Mouse (Mus musculus) gastrocnemius, adult 18-20 months (tissue): ENCODE results near the gene Sco2. TPM values are rescaled to one million over a fixed set of nuclear protein-coding genes. Genes with fewer than 3 reads are reported as not detected.

ENCODE experiments used
- DNase-seq: peaks from one replicate; pipeline ENCODE4 v3.0.0; 2021; ENCODE audit warnings: low spot score
- total RNA-seq, 2 experiments: library from RNA; stranded (reverse); gene quantifications; 2 replicates each; pipeline ENCODE4 v1.2.3; 2021

Sco2 gene
- total RNA-seq, 2 experiments from 2014 or later = 12.4 to 13.9 TPM

DNA sequence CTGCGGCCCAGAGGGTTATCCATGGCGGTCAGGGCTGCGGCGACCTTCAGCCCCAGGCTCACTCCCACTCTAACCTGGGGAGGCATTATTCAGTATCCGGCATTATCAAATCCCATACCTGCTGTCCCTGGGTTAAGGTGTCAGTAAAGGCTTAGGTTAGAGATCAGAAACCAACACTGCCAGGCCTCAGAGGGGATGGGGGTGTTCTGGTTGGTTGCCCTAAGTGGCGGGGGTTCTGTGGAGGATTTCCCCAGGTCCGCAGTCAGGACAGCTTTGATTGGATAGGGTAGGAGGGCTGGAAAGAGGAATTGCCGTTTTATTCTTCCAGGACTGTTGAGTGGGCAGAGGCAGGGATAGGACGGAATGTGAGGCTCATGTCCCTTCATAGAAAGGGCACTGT, 694 bp upstream of the Sco2 start:
- no peak for DNase-seq

DNA sequence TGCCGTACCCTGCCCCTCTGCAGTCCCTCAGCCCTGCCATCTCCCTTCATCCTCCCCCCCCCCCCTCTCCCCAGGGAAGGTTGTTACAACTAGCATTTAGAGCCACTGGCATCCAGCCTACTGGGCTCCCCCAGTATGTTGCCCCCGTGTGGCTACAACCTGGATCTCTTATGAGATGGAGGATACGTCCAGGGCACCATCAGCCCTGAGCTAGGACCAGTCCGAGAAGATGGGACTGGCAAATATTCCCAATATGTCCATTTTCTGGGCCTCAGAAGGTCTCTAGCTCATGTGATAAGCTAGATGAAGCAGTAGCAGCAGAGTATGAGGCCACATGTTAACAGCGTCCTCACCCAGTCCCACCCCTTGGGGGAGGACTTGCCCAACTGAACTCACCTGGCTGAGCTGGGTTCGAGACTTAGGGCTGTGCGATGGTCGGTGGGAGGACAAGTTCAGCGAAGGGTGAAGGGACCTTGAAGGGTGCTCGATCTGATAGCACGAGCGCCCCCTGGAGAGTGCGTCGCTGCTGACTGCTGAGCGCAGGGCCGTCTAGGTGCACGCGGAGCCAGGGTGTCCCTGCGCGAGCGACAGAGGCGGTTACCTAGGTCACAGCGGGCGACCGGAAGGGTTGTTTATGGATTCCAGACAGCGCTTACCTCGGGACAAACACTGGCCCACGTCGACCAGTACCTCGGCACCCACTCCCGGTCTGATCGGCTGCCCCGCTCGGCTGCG, 452 bp downstream of the Sco2 start:
- peak; percentile 81 for DNase-seq

DNA sequence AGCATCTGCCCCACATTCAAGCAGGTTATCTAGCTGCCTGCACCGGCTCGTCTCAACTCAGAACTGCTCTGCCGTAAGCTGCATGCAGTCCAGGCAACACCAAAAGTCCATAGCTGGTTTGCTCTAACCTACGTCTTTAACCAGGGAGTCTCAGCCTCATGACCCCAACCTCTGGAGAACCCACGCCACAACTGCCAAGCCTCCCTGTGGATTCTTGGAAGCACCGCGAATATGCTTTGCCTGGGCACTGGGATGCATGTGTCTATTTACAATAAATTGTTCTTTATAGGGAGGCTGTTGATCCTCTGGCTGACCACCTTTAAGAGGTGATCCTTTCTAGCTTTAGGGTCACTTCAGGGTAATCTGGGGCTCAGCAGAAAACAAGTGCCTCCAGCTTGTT, 1.1 kb downstream of the Sco2 start:
- no peak for DNase-seq

DNA sequence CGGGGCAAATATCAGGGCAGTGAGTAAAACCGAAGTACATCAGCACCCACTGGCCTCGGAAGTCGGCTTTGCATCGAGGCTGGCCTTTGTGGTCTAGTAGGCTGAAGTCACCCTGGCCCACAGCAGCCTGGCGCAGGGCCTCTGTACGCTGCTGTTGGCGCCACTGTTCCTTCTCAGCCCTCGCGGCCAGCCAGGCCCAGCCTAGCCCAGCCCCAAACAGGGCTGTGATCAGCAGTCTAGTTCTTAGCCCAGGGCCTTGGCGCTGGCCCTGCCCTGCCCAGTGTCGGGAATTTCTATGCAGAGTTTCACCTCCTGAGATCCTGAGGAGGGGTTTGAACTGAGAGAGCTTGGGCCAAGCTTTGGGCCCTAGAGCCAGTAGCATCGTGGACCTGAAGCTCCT, 1.6 kb downstream of the Sco2 start:
- DNase-seq = no peak

DNA sequence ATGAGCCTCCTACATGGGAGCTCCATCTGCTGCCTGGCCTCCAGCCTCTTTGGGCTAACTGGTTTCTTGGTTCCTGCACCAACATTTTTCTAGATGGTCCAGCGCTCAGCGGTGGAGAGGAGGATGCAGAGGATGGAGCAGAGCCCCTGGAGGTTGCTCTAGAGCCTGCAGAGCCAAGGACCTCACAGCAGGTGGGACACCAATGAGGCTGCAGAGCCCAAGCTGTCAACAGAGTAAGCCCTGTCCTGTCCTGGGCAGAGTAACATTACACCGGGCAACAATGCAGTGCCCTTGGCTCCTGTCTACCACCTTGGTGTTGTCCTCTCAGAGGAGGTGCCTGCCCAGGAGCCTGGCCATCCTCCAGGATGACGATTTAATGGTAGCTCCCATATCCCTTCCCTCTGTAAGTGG, 8.5 kb downstream of the Sco2 start:
- DNase-seq = no peak

DNA sequence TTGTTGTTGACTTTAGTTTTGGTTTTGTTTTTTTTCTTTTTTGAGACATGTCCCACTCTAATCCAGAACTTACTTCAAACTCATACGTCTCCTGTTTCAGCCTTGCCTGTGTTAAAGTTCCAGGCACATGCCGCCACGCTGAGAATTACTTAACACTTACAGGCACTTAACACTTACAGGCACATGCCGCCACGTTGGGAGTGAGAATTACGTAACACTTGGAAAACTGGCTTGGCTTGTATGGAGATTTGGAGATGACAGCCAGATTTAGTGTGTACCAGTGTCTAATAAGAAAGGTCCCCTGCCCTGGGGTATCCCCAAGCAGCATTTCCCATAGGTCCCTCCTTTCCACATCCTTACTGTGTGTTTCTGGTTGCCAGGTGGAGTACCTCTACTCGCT, 10.6 kb downstream of the Sco2 start:
- DNase-seq = no peak

DNA sequence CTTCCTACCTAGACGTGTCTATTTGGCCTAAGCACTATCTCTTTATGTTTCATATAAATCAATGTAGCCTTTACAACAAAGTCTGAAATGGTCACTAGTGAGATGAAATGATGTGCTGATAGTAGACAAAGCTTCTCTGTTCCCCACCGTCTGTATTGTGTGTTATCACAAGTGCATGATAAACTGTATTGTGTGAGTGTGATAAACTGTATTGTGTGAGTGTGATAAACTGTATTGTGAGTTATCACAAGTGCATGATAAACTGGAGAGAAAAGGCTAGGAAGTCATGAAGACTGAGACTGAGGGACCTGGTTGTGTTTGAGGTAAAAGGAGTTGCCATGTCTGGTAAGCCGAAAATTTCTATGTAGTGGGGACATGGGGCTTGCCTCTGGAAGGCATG, 14.9 kb downstream of the Sco2 start:
- no peak for DNase-seq

DNA sequence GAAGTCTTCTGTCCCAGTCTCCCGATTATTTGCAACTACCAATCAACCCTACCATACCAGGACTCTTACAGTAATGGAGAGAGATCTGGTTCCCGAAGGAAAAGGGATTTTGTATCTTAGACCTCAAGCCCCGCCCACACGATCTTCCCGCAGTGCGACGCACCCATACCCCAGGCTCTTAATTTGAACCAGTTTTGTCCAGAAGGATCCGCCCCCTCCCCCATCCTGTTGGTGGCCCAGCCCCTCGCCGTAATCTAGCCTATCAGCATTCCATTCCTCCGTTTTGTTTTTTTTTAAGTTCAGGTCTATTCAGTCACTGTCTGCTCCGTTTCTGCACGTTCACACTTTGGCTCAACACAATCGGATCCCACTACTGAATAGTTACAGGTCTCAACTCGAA, 17.3 kb downstream of the Sco2 start:
- no peak for DNase-seq

DNA sequence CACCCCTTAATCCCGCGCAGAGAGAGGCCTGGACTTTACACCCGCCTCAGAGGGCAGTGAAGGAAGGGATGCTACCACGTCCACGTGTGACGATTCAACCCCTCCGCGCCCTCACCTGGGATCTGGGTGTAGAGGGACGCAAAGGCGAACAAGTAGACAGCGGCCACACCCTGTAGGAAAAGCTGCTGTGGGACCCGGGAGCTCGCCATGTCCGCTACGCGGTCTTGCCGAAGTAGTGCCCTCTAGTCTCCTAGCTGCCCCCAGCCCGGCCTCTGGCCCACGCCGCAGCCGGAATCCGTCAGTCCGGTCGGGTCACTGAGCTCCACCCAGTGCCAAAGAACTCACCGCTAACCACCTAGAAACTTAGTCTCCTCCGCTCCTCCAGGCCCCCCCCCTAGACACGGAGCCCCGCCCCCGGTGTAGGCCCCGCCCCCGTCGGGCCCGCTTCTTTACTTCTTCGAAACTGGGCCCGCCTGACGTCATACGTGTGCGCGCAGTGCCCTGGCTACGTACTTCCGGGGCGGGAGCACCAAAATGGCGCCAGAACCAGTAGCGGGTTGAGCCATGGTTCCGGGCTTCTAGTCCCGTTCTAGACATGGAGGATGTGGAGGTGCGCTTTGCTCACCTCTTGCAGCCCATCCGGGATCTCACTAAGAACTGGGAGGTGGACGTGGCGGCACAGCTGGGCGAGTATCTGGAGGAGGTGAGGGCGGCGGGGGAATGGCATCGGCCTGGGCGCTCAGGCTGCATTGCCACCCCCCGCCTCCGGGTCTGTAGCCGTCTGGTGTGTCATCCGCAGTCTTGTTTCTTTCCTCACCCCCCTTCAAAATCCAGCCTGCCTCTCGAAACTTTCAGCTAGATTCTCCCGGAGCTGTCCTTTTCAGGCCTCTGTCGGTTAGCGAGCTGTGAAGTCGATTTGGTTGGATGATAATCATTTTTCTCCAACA, 18.1 kb downstream of the Sco2 start, which contains the start of the genes Lmf2 and Ncaph2:
Gene Lmf2 (minus strand): TSS at position 419 of the 947 bp plus-strand sequence.
Gene Ncaph2 (plus strand): TSS at position 479 of the 947 bp plus-strand sequence.
- DNase-seq = peak; percentile 96

DNA sequence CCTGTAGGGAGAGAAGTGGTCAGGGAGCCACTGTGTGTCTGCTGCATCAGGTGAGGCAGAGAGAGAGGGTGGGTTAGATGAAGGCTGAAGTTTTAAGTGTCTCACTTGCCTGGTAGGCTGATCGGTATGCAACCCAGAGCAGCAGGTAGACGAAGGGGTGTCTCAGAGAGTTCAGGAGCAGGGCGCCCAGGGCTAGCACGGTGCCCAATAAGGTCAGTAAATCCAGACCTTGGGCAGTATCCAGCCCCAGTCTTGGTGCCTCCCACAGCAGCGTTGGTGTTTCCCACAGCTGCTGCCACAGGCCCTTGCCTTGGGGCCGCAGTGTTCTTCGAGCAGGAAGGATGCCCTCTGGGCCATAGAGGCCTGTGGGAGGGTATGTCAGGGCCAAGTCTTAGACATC, 19.2 kb downstream of the Sco2 start:
- no peak for DNase-seq

DNA sequence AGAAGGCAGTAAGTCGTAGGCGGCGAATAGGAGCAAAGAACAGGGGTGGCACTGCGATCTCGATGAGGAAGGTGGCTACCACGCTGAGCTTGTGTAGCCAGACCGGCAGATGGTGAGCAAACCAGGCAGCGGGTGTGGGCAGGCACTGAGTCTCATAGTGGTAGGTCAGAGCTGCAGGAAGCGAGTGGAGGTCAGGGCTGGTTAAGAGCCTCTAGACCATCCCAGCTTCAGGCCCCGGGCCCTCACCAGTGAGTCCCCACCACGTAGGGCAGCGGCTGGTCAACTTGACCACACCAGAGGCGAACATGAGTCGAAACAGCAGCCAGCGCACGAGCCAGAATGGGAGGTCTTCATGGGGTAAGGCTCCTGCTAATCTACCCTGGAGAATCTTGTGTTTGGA, 19.8 kb downstream of the Sco2 start:
- DNase-seq = no peak

DNA sequence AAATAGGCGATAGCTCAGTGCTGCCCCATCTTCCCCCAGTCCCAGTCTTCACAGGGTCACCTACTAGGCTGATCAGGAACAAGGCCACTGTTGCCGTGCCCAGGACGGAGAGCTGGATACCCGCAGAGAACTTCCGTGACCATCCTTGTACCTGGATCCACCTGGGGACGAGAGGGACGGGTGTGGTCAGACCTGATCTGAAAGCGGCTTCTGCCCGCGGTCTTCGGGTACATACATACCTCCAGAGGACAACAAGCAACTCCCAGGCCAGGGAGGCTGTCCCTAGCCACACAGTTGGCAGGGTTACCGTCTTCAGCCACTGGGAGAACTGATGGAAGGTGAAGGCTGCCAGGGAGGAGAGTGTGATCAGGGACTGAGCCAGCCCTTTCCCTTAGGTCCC, 20.9 kb downstream of the Sco2 start:
- no peak for DNase-seq

DNA sequence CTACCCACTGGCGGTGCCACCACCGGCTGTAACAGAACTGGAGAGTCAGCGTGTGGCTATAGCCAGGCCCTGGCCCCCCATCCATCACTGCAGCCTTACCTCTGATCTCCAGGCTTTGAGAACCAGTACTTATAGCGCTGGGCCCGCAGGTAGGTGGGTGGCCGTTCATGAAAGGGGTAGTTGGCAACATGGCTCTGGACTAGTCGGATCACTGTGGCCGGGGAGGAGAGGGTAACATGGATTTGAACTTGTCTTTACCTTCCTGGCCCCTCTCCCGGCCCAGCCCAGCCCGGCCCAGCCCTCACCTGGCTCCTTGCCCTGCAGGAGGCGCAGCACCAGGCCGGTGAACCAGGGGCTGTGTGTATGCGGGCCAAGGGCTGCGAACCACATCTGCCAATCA, 21.6 kb downstream of the Sco2 start:
- DNase-seq = no peak

DNA sequence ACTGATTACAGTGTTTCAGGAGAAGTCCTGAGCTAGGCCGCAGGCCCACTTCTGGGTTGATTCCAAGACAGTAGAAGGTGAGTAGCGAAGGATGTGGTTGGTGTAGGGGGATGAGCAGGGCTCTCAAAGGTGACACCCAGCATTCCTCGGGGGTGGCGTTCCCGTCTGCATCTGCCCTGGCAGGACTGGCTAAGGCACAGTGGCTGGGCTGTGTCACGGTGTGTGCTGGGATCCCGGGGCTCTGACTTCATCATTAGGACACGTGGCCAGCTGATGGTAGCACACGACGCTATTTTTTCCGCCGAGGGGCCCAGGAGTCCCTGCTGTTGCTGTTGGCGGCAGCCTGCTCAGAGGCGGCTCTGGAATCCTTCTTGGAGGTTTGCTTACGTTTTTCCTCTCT, 22.3 kb downstream of the Sco2 start:
- no peak for DNase-seq

DNA sequence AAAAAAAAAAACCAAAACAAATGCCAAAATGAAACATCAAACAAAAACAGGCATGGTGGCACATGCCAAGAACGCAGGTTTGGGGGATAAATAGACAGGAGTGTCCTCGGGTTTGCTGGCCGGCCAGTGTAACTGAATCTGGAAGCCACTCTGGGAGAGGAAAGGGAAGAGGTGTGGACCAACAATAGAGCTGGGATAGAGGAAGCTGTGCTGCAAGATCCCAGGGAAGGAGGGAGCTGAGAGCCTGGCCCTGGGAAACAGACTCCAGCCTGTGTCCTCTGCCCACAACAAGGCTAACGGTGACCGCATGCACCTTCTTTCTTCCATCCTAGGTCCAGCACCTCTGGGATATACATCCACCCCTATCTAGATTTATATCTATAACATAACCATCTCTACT, 23.2 kb downstream of the Sco2 start:
- DNase-seq = no peak

DNA sequence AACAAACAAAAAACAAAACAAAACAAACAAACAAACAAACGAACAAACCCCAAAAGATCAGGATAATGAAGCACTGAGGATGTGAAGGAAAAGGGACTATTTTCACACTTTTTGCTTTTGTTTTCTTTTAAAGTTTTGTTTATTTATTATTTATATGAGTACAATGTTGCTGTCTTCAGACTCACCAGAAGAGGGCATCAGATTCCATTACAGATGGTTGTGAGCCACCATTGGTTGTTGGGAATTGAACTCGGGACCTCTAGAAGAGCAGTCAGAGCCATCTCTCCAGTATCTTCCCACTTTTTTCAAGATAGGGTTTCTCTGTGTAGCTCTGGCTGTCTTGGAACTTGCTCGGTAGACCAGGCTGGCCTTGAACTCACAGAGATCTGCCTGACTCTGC, 30.3 kb downstream of the Sco2 start:
- DNase-seq = no peak

DNA sequence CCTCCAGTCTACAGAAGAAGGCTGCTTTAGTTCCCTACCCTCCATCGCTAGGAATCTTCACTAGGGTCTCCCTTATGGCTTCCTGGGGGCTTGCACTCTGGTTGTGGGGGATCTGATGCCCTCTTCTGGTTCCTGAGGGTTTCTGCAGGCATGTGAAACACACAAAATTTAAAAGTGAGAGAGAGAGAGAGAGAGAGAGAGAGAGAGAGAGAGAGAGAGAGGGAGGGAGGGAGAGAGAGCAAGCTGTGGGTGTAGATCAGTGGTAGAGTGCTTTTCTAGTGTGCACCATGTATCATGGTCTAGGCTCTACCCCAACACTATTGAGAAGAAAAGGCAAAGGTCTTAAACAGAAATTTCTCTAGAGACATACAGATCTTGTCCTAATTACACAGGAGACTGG, 32.0 kb downstream of the Sco2 start:
- DNase-seq = no peak

DNA sequence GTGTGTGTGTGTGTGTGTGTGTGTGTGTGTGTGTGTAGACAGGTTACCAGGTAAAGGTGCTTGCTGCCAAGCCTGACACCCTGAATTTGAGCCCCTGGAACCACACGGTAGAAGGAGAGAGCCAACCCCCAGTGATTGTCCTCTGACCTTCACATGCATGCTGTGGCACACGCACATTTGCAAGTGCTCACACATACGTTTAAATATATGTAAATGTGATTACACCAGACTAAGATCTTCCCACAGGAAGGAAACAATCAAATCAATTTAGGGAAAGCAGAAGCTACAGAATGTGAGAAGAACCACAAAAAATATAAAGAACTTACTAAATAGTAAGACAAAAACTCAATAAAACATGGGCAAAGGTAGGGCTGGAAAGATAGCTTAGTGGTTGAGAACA, 33.5 kb downstream of the Sco2 start:
- DNase-seq = no peak

DNA sequence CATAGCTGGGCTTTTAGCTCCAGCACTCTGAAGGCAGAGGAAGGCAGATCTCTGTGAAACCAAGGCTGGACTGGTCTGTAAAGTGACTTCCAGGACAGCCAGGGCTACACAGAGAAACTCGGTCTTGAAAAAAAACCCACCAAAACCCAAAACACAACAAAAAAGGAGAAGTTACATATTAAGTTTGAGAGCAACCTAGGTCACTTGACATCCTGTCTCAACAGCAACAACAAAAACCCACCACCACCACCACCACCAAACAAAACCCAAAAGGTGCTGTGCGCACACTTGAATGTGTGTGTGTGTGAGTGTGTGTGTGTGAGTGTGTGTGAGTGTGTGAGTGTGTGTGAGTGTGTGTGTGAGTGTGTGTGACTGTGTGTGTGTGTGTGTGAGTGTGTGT, 34.0 kb downstream of the Sco2 start:
- no peak for DNase-seq

DNA sequence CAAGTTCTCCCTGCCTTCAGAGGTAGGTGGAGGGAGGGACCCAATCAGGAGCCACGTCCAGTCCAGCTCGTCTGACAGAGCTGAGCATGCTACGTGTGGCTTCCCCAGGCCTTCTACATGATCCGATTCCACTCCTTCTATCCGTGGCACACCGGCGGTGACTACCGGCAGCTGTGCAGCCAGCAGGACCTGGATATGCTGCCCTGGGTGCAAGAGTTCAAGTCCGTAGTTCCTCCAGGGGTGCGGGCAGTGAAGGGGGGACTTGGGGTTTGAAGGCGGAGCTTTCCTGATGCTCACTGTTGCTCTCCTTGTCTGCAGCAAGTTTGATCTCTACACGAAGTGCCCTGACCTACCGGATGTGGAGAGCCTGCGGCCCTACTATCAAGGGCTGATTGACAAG, 37.2 kb downstream of the Sco2 start:
- no peak for DNase-seq

DNA sequence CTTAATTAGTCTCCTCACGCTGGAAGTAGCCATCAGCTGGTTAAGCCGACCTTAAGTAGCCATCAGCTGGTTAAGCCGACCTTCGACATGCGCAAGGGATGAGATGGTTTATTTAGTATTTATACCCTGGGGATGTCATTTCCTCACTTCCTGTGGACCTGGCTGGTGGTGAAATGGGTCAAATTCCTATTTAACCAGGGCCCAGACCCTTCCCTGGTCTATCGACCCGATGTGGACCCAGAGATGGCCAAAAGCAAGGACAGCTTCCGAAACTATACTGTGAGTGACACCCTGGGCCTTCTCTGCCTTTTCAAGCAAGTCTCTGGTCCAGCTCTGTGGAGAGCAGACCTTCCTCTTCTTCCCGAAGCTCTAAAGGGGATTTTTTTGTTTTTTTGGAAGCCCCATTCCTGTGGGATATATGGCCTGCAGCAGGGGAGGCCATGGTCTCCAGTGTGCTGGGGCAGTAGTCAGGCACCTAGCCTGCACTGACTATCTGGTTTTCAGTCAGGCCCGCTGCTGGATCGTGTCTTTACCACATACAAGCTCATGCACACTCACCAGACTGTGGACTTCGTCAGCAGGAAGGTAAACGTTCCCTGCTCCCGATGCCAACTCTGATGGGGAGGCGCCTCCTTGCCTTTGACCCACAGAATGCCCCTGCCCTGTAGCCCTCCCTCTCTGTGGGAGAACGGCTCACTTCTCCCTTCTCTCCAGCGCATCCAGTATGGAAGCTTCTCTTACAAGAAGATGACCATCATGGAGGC, 38.7 kb downstream of the Sco2 start:
- DNase-seq = no peak

DNA sequence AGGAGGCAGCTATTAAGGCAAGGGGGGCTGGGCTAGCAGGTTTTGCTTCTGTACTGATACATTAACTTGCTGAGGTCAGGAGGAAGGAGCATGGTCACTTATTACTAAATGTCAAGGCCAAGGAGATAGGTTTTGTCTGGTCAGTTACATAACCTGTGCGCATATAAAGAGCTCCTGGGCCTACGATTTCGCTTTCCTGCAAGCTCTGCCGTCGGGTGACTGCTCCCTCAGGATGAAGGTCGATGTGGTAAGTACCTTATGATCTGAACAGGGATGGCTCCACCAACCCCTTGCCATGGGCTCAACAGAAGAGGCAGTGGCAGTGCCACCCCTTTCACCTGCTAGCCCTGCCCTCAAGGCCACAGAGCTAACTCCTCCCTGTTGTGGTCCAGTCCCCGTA, 39.4 kb downstream of the Sco2 start, which contains the start of gene Miox:
Gene Miox (plus strand): TSS at position 128 of the 400 bp plus-strand sequence.
- no peak for DNase-seq
